Mouse (Mus musculus) liver, embryonic 14.5 days (tissue): ENCODE measurements around the gene Bace1. TPM values are rescaled to one million over a fixed set of nuclear protein-coding genes. Genes with fewer than 3 reads are reported as not detected.

Experiments used
- ATAC-seq: fragments of 200-750 bp; cut with Nextera tagmentation; 2 replicates; pipeline ENCODE4 v1.8.0; 2017; ENCODE audit warnings: moderate number of reproducible peaks, mild to moderate bottlenecking, moderate library complexity; ENCODE audit not compliant: insufficient read depth
- DNase-seq, 3 experiments: peaks; one replicate each; pipeline ENCODE4 v3.0.0-alpha.2; 2012 to 2013; ENCODE audit warnings: low read depth in 3 of 3, low spot score in 3 of 3
- H3K27ac ChIP-seq: fragments of 300-500 bp; sonication (generic); 2 replicates; pipeline ENCODE4 v1.5.1; 2014; ENCODE audit warnings: moderate library complexity, mild to moderate bottlenecking, control low read depth, inconsistent platforms
- H3K27me3 ChIP-seq: fragments of 300-500 bp; sonication (generic); 2 replicates; pipeline ENCODE4 v1.6.1; 2014; ENCODE audit warnings: mild to moderate bottlenecking, low read length, moderate library complexity; ENCODE audit not compliant: control insufficient read depth, insufficient read depth
- H3K36me3 ChIP-seq: fragments of 300-500 bp; sonication (generic); replicated peaks from 2 replicates; pipeline ENCODE4 v1.6.1; 2014; ENCODE audit warnings: low read depth; ENCODE audit not compliant: control insufficient read depth, insufficient read depth
- H3K4me1 ChIP-seq, 2 experiments: fragments of 200-500 bp in 1 of 2; fragments of 300-500 bp in 1 of 2; sonication (generic) in 1 of 2; replicated peaks; 2 replicates each; pipeline ENCODE4 v1.6.1; 2012 to 2014; ENCODE audit warnings: antibody characterized with exemption in 1 of 2, inconsistent platforms in 1 of 2, low read length in 1 of 2; ENCODE audit not compliant: control insufficient read depth in 2 of 2, insufficient read depth in 2 of 2
- H3K4me2 ChIP-seq: fragments of 300-500 bp; sonication (generic); 2 replicates; pipeline ENCODE4 v1.6.1; 2014; ENCODE audit warnings: low read depth, mild to moderate bottlenecking, control low read depth, moderate library complexity
- H3K4me3 ChIP-seq, 2 experiments: fragments of 200-500 bp in 1 of 2; fragments of 300-500 bp in 1 of 2; sonication (generic) in 1 of 2; 2 replicates each; pipeline ENCODE4 v1.5.1; 2012 to 2014; ENCODE audit warnings: low read depth in 2 of 2, low read length in 2 of 2, mild to moderate bottlenecking in 2 of 2, control low read depth in 1 of 2, inconsistent platforms in 1 of 2, moderate library complexity in 1 of 2; ENCODE audit not compliant: insufficient read depth in 1 of 2
- H3K9ac ChIP-seq: fragments of 300-500 bp; sonication (generic); replicated peaks from 2 replicates; pipeline ENCODE4 v1.6.1; 2014; ENCODE audit warnings: mild to moderate bottlenecking, control low read depth, moderate library complexity
- H3K9me3 ChIP-seq: fragments of 300-500 bp; sonication (generic); 2 replicates; pipeline ENCODE4 v1.6.1; 2016; ENCODE audit warnings: low read length, mixed read lengths; ENCODE audit not compliant: control insufficient read depth
- CTCF ChIP-seq: IDR thresholded peaks from 2 replicates; pipeline ENCODE4 v1.5.1; 2016; ENCODE audit warnings: antibody characterized with exemption, low read depth, control low read depth
- EP300 ChIP-seq: IDR thresholded peaks from 2 replicates; pipeline ENCODE4 v1.6.1; 2016; ENCODE audit warnings: antibody characterized with exemption, low read depth
- WGBS: fragments of 180-500 bp; shearing (Covaris S2); extraction: QIAGEN DNeasy Blood & Tissue Kit; methylation state at CpG from one replicate; pipeline ENCODE4 v1.1.7; 2014; ENCODE audit not compliant: insufficient replicate concordance; 5-methylcytosine and 5-hydroxymethylcytosine counted together
- polyA plus RNA-seq, 2 experiments: library from polyadenylated mRNA; depleted of rRNA in 1 of 2; stranded (reverse) in 1 of 2; unstranded in 1 of 2; fragments of >200 nt; fragmentation: Nextera tagmentation in 1 of 2; extraction: Ambion mirVana in 1 of 2; gene quantifications; 2 replicates each; pipeline versions ENCODE4 v1.2.1 to v1.2.3; 2012 to 2014

Bace1 gene
- polyA plus RNA-seq, 2 experiments, result 3.1 to 3.6 TPM

- H3K4me3 ChIP-seq, result no peak overlapping the region
- H3K4me1 ChIP-seq, result peaks cover 0 to 31% of the 10 kb centered on the region in 2 experiments; a peak in 2 of 4 replicates
- H3K27me3 ChIP-seq, result no peaks in the 10 kb centered on the region
- WGBS, result 74% methylated on average over 2 of the region's 2 CpGs
- no peak overlapping the region for H3K27ac ChIP-seq
- H3K36me3 ChIP-seq, result no peaks in the 10 kb centered on the region
- no peak for DNase-seq
- no peaks in the 10 kb centered on the region for H3K9me3 ChIP-seq
- no peak overlapping the region for H3K4me2 ChIP-seq
- no peak overlapping the region for H3K9ac ChIP-seq
- TF ChIP-seq CTCF (no peak), EP300 (no peak)
- no peak for ATAC-seq
Observed at GRCm38 (mm10) chr9:45851776-45852175, 13.4 kb downstream of the Bace1 start.

- ATAC-seq (no peak), DNase-seq (no peak)
- Histone ChIP-seq H3K9me3 (no peaks in the 10 kb centered on the region), H3K27me3 (no peaks in the 10 kb centered on the region), H3K4me1 (peaks cover 0 to 24% of the 10 kb centered on the region in 2 experiments; a peak in 2 of 4 replicates), H3K9ac (no peak overlapping the region), H3K36me3 (no peaks in the 10 kb centered on the region), H3K27ac (no peak overlapping the region), H3K4me3 (no peak overlapping the region), H3K4me2 (no peak overlapping the region)
- no peak for TF ChIP-seq EP300
- WGBS, result 54% methylated on average over 2 of the region's 2 CpGs
Observed at GRCm38 (mm10) chr9:45853695-45854094, 15.3 kb downstream of the Bace1 start.

GRCm38 (mm10) chr9:45854136-45854535 lies 15.8 kb downstream of the Bace1 start:
- no peaks in the 10 kb centered on the region for H3K36me3 ChIP-seq
- no peak overlapping the region for H3K4me2 ChIP-seq
- no peak overlapping the region for H3K4me3 ChIP-seq
- no peaks in the 10 kb centered on the region for H3K27me3 ChIP-seq
- no peaks in the 10 kb centered on the region for H3K9me3 ChIP-seq
- no peak overlapping the region for H3K9ac ChIP-seq
- 58% methylated on average over 1 of the region's 1 CpGs for WGBS
- ATAC-seq (no peak), DNase-seq (no peak)
- TF ChIP-seq CTCF, result no peak
- no peak for TF ChIP-seq EP300
- H3K4me1 ChIP-seq, result peaks cover 0 to 23% of the 10 kb centered on the region in 2 experiments; a peak in 2 of 4 replicates
- H3K27ac ChIP-seq, result no peak overlapping the region

- no peak overlapping the region for H3K4me3 ChIP-seq
- H3K4me1 ChIP-seq, result no peaks in the 10 kb centered on the region
- no peak for ATAC-seq
- no peak overlapping the region for H3K4me2 ChIP-seq
- TF ChIP-seq EP300 (no peak), CTCF (no peak)
- H3K9ac ChIP-seq, result no peak overlapping the region
- DNase-seq, result no peak
- 87% methylated on average over 10 of the region's 10 CpGs for WGBS
- H3K9me3 ChIP-seq, result no peaks in the 10 kb centered on the region
- H3K27me3 ChIP-seq, result no peaks in the 10 kb centered on the region
- no peak overlapping the region for H3K27ac ChIP-seq
- H3K36me3 ChIP-seq, result peaks cover 5% of the 10 kb centered on the region; the same call in 1 of the 2 replicates
Observed at GRCm38 (mm10) chr9:45859364-45859763, 21.0 kb downstream of the Bace1 start.

DNA sequence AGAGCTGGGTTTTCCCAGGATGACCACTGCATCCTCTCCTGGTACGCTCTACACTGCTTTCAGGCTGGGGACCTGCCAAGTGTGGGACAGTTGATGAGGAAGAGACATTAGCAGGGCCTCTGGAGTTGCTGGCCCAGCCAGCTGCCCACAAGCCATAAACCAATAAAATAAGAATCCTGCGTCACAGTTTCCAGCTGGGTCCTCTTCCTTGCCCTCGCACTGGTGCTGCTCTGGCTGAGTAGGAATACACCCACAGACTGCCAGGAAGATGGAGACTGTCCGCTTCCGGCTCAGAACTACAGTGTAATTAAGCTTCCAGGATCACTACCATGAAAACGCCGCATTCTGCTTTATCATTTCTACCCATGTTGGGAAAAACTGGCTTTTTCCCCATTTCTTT lies 23.4 kb downstream of the Bace1 start:
- 83% methylated on average over 7 of the region's 7 CpGs for WGBS
- Histone ChIP-seq H3K9ac (no peak overlapping the region), H3K36me3 (peaks cover 11% of the 10 kb centered on the region), H3K27me3 (no peaks in the 10 kb centered on the region), H3K9me3 (no peaks in the 10 kb centered on the region), H3K4me2 (no peak overlapping the region), H3K4me3 (no peak overlapping the region), H3K27ac (no peak overlapping the region), H3K4me1 (no peaks in the 10 kb centered on the region)
- no peak for TF ChIP-seq CTCF
- no peak for TF ChIP-seq EP300
- DNase-seq, result no peak
- no peak for ATAC-seq
